Mouse (Mus musculus) MEL (cell line): Measurements from ENCODE around the gene Spz1. TPM values are rescaled to one million over a fixed set of nuclear protein-coding genes. Genes with fewer than 3 reads are reported as not detected.

ENCODE experiments used
- DNase-seq: peaks from one replicate; pipeline ENCODE4 v3.0.0; 2011; ENCODE audit warnings: low read depth, low spot score
- H3K27ac ChIP-seq: 2 replicates; pipeline ENCODE4 v1.5.1; 2012; ENCODE audit warnings: low read depth, mild to moderate bottlenecking, control low read depth, low read length, moderate library complexity; ENCODE audit not compliant: control insufficient read depth
- H3K27me3 ChIP-seq, 2 experiments: fragments of 150-350 bp in 1 of 2; sonication (generic) in 1 of 2; 2 replicates each; pipeline ENCODE4 v1.6.1; 2012; ENCODE audit warnings: low read length in 2 of 2, mild to moderate bottlenecking in 2 of 2, improper control_type of control experiment in 1 of 2, moderate library complexity in 1 of 2; ENCODE audit not compliant: insufficient read depth in 2 of 2, control insufficient read depth in 1 of 2
- H3K36me3 ChIP-seq, 2 experiments: 2 replicates each; pipeline ENCODE4 v1.6.1; 2012 to 2014; ENCODE audit warnings: low read length in 2 of 2, improper control_type of control experiment in 1 of 2, inconsistent platforms in 1 of 2, mild to moderate bottlenecking in 1 of 2; ENCODE audit not compliant: insufficient read depth in 2 of 2, control insufficient read depth in 1 of 2
- H3K4me1 ChIP-seq, 2 experiments: fragments of 150-350 bp in 1 of 2; sonication (generic) in 1 of 2; 2 replicates each; pipeline ENCODE4 v1.6.1; 2012; ENCODE audit warnings: low read length in 2 of 2, improper control_type of control experiment in 1 of 2, mild to moderate bottlenecking in 1 of 2; ENCODE audit not compliant: insufficient read depth in 2 of 2, control insufficient read depth in 1 of 2
- H3K4me3 ChIP-seq, 2 experiments: fragments of 150-350 bp in 1 of 2; sonication (generic) in 1 of 2; 2 replicates each; pipeline ENCODE4 v1.5.1; 2012; ENCODE audit warnings: low read depth in 2 of 2, low read length in 2 of 2, mild to moderate bottlenecking in 2 of 2, moderate library complexity in 2 of 2, control low read depth in 1 of 2, improper control_type of control experiment in 1 of 2; ENCODE audit not compliant: control insufficient read depth in 1 of 2, insufficient read depth in 1 of 2
- H3K79me2 ChIP-seq: 2 replicates; pipeline ENCODE4 v1.6.1; 2012; ENCODE audit warnings: mild to moderate bottlenecking, low read length, moderate library complexity; ENCODE audit not compliant: control insufficient read depth, poor library complexity, insufficient read depth
- H3K9ac ChIP-seq: 2 replicates; pipeline ENCODE4 v1.6.1; 2012; ENCODE audit warnings: low read depth, mild to moderate bottlenecking, control low read depth, low read length, moderate library complexity; ENCODE audit not compliant: control insufficient read depth, poor library complexity, severe bottlenecking
- H3K9me3 ChIP-seq: fragments of 150-350 bp; sonication (generic); replicated peaks from 2 replicates; pipeline ENCODE4 v1.6.1; 2012; ENCODE audit warnings: mild to moderate bottlenecking, low read length, improper control_type of control experiment, moderate library complexity; ENCODE audit not compliant: insufficient read depth
- BHLHE40 ChIP-seq: IDR thresholded peaks from 2 replicates; pipeline ENCODE4 v1.6.1; 2012; ENCODE audit warnings: low read depth, mild to moderate bottlenecking, inconsistent platforms, low read length, improper control_type of control experiment, borderline replicate concordance
- CHD2 ChIP-seq: IDR thresholded peaks from 2 replicates; pipeline ENCODE4 v1.6.1; 2011; ENCODE audit warnings: low read length, improper control_type of control experiment
- E2F4 ChIP-seq: IDR thresholded peaks from 2 replicates; pipeline ENCODE4 v1.6.1; 2011; ENCODE audit warnings: low read depth, low read length, improper control_type of control experiment, borderline replicate concordance
- ELF1 ChIP-seq: IDR thresholded peaks from 2 replicates; pipeline ENCODE4 v1.6.1; 2014; ENCODE audit warnings: low read depth, mild to moderate bottlenecking, inconsistent platforms, low read length, improper control_type of control experiment, moderate library complexity
- EP300 ChIP-seq, 2 experiments: IDR thresholded peaks; 2 replicates each; pipeline ENCODE4 v1.6.1; 2011; ENCODE audit warnings: improper control_type of control experiment in 2 of 2, low read length in 2 of 2, low read depth in 1 of 2, mild to moderate bottlenecking in 1 of 2
- ETS1 ChIP-seq: IDR thresholded peaks from 2 replicates; pipeline ENCODE4 v1.6.1; 2012; ENCODE audit warnings: low read depth, mild to moderate bottlenecking, inconsistent platforms, low read length, improper control_type of control experiment, moderate library complexity
- JUND ChIP-seq: IDR thresholded peaks from 2 replicates; pipeline ENCODE4 v1.6.1; 2011; ENCODE audit warnings: low read depth, mild to moderate bottlenecking, improper control_type of control experiment, low read length
- KAT2A ChIP-seq: conservative IDR thresholded peaks from 2 replicates; pipeline ENCODE4 v1.6.1; 2012; ENCODE audit warnings: low read depth, low read length, improper control_type of control experiment, inconsistent platforms
- MAFK ChIP-seq: IDR thresholded peaks from 2 replicates; pipeline ENCODE4 v1.6.1; 2011; ENCODE audit warnings: low read depth, mild to moderate bottlenecking, low read length, improper control_type of control experiment, borderline replicate concordance
- MEF2A ChIP-seq: IDR thresholded peaks from 2 replicates; pipeline ENCODE4 v1.6.1; 2014; ENCODE audit warnings: low read depth, mild to moderate bottlenecking, inconsistent platforms, low read length, improper control_type of control experiment; ENCODE audit not compliant: poor library complexity, insufficient replicate concordance, severe bottlenecking; ENCODE audit errors: extremely low read depth
- MXI1 ChIP-seq: IDR thresholded peaks from 2 replicates; pipeline ENCODE4 v1.6.1; 2011; ENCODE audit warnings: mild to moderate bottlenecking, low read depth, low read length, improper control_type of control experiment
- MYC ChIP-seq: IDR thresholded peaks from 2 replicates; pipeline ENCODE4 v1.6.1; 2011; ENCODE audit warnings: low read depth, mild to moderate bottlenecking, low read length, improper control_type of control experiment, moderate library complexity
- NELFE ChIP-seq: IDR thresholded peaks from 2 replicates; pipeline ENCODE4 v1.6.1; 2011; ENCODE audit warnings: low read depth, low read length, improper control_type of control experiment
- NRF1 ChIP-seq: IDR thresholded peaks from 2 replicates; pipeline ENCODE4 v1.6.1; 2014; ENCODE audit warnings: low read depth, mild to moderate bottlenecking, inconsistent platforms, low read length, improper control_type of control experiment, moderate library complexity; ENCODE audit not compliant: poor library complexity, insufficient read depth, severe bottlenecking
- POLR2A ChIP-seq, 2 experiments: IDR thresholded peaks; 2 replicates each; pipeline ENCODE4 v1.6.1; 2011 to 2012; ENCODE audit warnings: low read length in 2 of 2, mild to moderate bottlenecking in 2 of 2, control low read depth in 1 of 2, improper control_type of control experiment in 1 of 2, low read depth in 1 of 2, moderate library complexity in 1 of 2; ENCODE audit not compliant: control insufficient read depth in 1 of 2, insufficient read depth in 1 of 2, poor library complexity in 1 of 2
- POLR2AphosphoS2 ChIP-seq: IDR thresholded peaks from 2 replicates; pipeline ENCODE4 v1.6.1; 2011; ENCODE audit warnings: low read length, improper control_type of control experiment
- POLR2AphosphoS5 ChIP-seq: IDR thresholded peaks from 2 replicates; pipeline ENCODE4 v1.6.1; 2012; ENCODE audit warnings: low read depth, borderline replicate concordance, mild to moderate bottlenecking, inconsistent platforms, low read length, moderate library complexity, mixed read lengths
- SIN3A ChIP-seq: IDR thresholded peaks from 2 replicates; pipeline ENCODE4 v1.6.1; 2012; ENCODE audit warnings: low read length, improper control_type of control experiment, inconsistent platforms
- SMC3 ChIP-seq: IDR thresholded peaks from 2 replicates; pipeline ENCODE4 v1.6.1; 2011; ENCODE audit warnings: low read depth, low read length, improper control_type of control experiment
- TAL1 ChIP-seq: IDR thresholded peaks from 2 replicates; pipeline ENCODE4 v1.6.1; 2012; ENCODE audit warnings: mild to moderate bottlenecking, inconsistent platforms, low read length, moderate library complexity, mixed read lengths
- TBP ChIP-seq: IDR thresholded peaks from 2 replicates; pipeline ENCODE4 v1.8.0; 2011; ENCODE audit warnings: low read depth, low read length, improper control_type of control experiment
- TCF12 ChIP-seq: IDR thresholded peaks from 2 replicates; pipeline ENCODE4 v1.6.1; 2014; ENCODE audit warnings: low read depth, mild to moderate bottlenecking, inconsistent platforms, low read length, improper control_type of control experiment, moderate library complexity
- UBTF ChIP-seq: IDR thresholded peaks from 2 replicates; pipeline ENCODE4 v1.6.1; 2012; ENCODE audit warnings: low read depth, mild to moderate bottlenecking, inconsistent platforms, low read length, improper control_type of control experiment, moderate library complexity, borderline replicate concordance; ENCODE audit not compliant: insufficient read depth
- USF1 ChIP-seq: IDR thresholded peaks from 2 replicates; pipeline ENCODE4 v1.6.1; 2014; ENCODE audit warnings: low read depth, mild to moderate bottlenecking, inconsistent platforms, low read length, improper control_type of control experiment, moderate library complexity
- ZKSCAN1 ChIP-seq: IDR thresholded peaks from 2 replicates; pipeline ENCODE4 v1.6.1; 2012; ENCODE audit warnings: low read depth, mild to moderate bottlenecking, inconsistent platforms, low read length, improper control_type of control experiment, moderate library complexity
- ZMIZ1 ChIP-seq: IDR thresholded peaks from 2 replicates; pipeline ENCODE4 v1.6.1; 2012; ENCODE audit warnings: low read depth, mild to moderate bottlenecking, inconsistent platforms, low read length, improper control_type of control experiment, moderate library complexity
- polyA plus RNA-seq, 2 experiments: library from polyadenylated mRNA; stranded (reverse) in 1 of 2; unstranded in 1 of 2; fragments of >175 nt in 1 of 2; fragments of >200 nt in 1 of 2; gene quantifications; 2 replicates each; pipeline versions ENCODE4 v1.2.1 to v1.2.4; 2012; ENCODE audit warnings: low replicate concordance in 2 of 2, low read depth in 1 of 2; ENCODE audit not compliant: insufficient read length in 2 of 2, insufficient read depth in 1 of 2, missing spikeins in 1 of 2
- total RNA-seq: library from RNA; depleted of rRNA; stranded (reverse); fragments of 300-350 nt; gene quantifications from 2 replicates; pipeline ENCODE4 v1.2.3, GENCODE M21; 2012

Spz1 gene
- total and polyA plus RNA-seq, 3 experiments, result not detected

DNA sequence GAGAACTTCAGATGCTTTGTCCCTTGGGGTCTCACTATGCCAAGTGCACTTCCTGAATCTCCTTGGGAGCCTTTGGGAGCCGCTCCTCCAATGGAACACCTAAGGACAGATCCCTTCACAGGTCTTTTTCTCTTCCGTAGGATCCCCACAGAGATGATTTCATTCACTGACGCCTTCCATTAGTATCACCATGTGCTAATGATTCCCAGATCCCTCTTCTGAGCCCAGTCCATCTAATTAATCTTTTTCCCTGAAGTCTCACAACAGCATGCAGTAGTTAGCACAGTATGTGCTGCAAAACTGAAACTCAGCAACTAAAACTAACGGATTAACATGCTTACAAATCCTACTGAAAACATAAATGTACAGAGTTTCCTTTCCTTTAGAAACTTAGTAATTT lies 36.8 kb downstream of the Spz1 start:
- Histone ChIP-seq H3K9me3 (no peaks in the 10 kb centered on the region), H3K27ac (no peak overlapping the region), H3K79me2 (no peaks in the 10 kb centered on the region), H3K27me3 (no peaks in the 10 kb centered on the region; a peak in 1 of 4 replicates), H3K36me3 (no peaks in the 10 kb centered on the region), H3K9ac (no peak overlapping the region), H3K4me3 (no peak overlapping the region), H3K4me1 (no peaks in the 10 kb centered on the region; a peak in 1 of 4 replicates)
- DNase-seq, result no peak
- TF ChIP-seq CHD2 (no peak), NRF1 (no peak), POLR2AphosphoS2 (no peak), KAT2A (no peak), USF1 (no peak), SMC3 (no peak), SIN3A (no peak), JUND (no peak), TCF12 (no peak), TAL1 (no peak), MYC (no peak), POLR2AphosphoS5 (no peak), BHLHE40 (no peak), MXI1 (no peak), ELF1 (no peak), MEF2A (no peak), ZMIZ1 (no peak)

- no peaks in the 10 kb centered on the region for H3K9me3 ChIP-seq
- TF ChIP-seq EP300 (IDR thresholded peaks at IDR 0.05; ENCODE audit: low read depth in 1 of 2, low read length in 2 of 2) (no peak), ZMIZ1 (no peak), CHD2 (no peak), MAFK (no peak), MXI1 (no peak), TBP (no peak), MEF2A (no peak), ETS1 (no peak), NELFE (no peak), E2F4 (no peak), ELF1 (no peak), UBTF (no peak), SIN3A (no peak), POLR2A (IDR thresholded peaks at IDR 0.05; ENCODE audit: control insufficient read depth in 1 of 2, insufficient read depth in 1 of 2, low read depth in 1 of 2, low read length in 2 of 2, poor library complexity in 1 of 2) (no peak), TAL1 (no peak), ZKSCAN1 (no peak)
- H3K79me2 ChIP-seq, result no peaks in the 10 kb centered on the region; the same call in 1 of the 2 replicates
- H3K27me3 ChIP-seq, result no peaks in the 10 kb centered on the region; a peak in 1 of 4 replicates
- peaks cover 0 to under 1% of the 10 kb centered on the region in 2 experiments; a peak in 1 of 4 replicates for H3K4me1 ChIP-seq
- no peak overlapping the region for H3K27ac ChIP-seq
- no peak overlapping the region for H3K9ac ChIP-seq
- no peak for DNase-seq
- H3K4me3 ChIP-seq, result no peak overlapping the region
- no peaks in the 10 kb centered on the region; a peak in 2 of 4 replicates for H3K36me3 ChIP-seq
Observed at GRCm38 (mm10) chr13:92533801-92534200, 42.2 kb downstream of the Spz1 start.
